Mouse (Mus musculus): ENCODE results near the gene Rimklb. TPM values are rescaled to one million over a fixed set of nuclear protein-coding genes. Genes with fewer than 3 reads are reported as not detected.

Rimklb gene
- polyA plus RNA-seq, 1 experiment from 2014 or later: 11.6 TPM

- WGBS: 85% methylated on average over 3 of the region's 3 CpGs
- H3K4me2 ChIP-seq: no peak overlapping the region
- H3K9ac ChIP-seq: no peak overlapping the region
- no peak overlapping the region for H3K4me3 ChIP-seq
- no peaks in the 10 kb centered on the region for H3K9me3 ChIP-seq
- no peak overlapping the region for H3K27ac ChIP-seq
- peaks cover 6% of the 10 kb centered on the region; the same call in 1 of the 2 replicates for H3K36me3 ChIP-seq
- ATAC-seq (ENCODE audit: insufficient number of reproducible peaks, low FRiP score, low TSS enrichment, low read depth): no peak
- no peaks in the 10 kb centered on the region for H3K4me1 ChIP-seq
- no peaks in the 10 kb centered on the region for H3K27me3 ChIP-seq
Measured at GRCm38 (mm10) chr6:122466092-122466713, 32.4 kb downstream of the Rimklb start.

- H3K9me3 ChIP-seq: no peaks in the 10 kb centered on the region
- H3K4me1 ChIP-seq: no peaks in the 10 kb centered on the region
- no peak overlapping the region for H3K4me2 ChIP-seq
- no peak overlapping the region for H3K27ac ChIP-seq
- no peak overlapping the region for H3K4me3 ChIP-seq
- WGBS: 89% methylated on average over 8 of the region's 8 CpGs
- H3K9ac ChIP-seq: no peak overlapping the region
- ATAC-seq (ENCODE audit: insufficient number of reproducible peaks, low FRiP score, low TSS enrichment, low read depth): no peak
- peaks cover 24% of the 10 kb centered on the region; the same call in 1 of the 2 replicates for H3K36me3 ChIP-seq
- no peaks in the 10 kb centered on the region for H3K27me3 ChIP-seq
Measured at GRCm38 (mm10) chr6:122458946-122459693, 39.4 kb downstream of the Rimklb start.

GRCm38 (mm10) chr6:122447848-122448247 lies 50.7 kb downstream of the Rimklb start:
- H3K4me3 ChIP-seq: no peak overlapping the region
- no peak overlapping the region for H3K27ac ChIP-seq
- H3K27me3 ChIP-seq: no peaks in the 10 kb centered on the region
- H3K4me1 ChIP-seq: no peaks in the 10 kb centered on the region
- no peak for ATAC-seq (ENCODE audit: insufficient number of reproducible peaks, low FRiP score, low TSS enrichment, low read depth)
- no peak overlapping the region for H3K9ac ChIP-seq
- no peaks in the 10 kb centered on the region for H3K36me3 ChIP-seq
- no peak overlapping the region for H3K4me2 ChIP-seq
- WGBS: 83% methylated on average over 7 of the region's 7 CpGs
- H3K9me3 ChIP-seq: no peaks in the 10 kb centered on the region

- 75% methylated on average over 6 of the region's 6 CpGs for WGBS
- H3K4me1 ChIP-seq: peaks cover 4% of the 10 kb centered on the region; the same call in 1 of the 2 replicates
- ATAC-seq (ENCODE audit: insufficient number of reproducible peaks, low FRiP score, low TSS enrichment, low read depth): no peak
- no peak overlapping the region for H3K9ac ChIP-seq
- H3K36me3 ChIP-seq: no peaks in the 10 kb centered on the region
- no peaks in the 10 kb centered on the region for H3K9me3 ChIP-seq
- no peak overlapping the region for H3K4me2 ChIP-seq
- no peak overlapping the region for H3K4me3 ChIP-seq
- no peak overlapping the region for H3K27ac ChIP-seq
- no peaks in the 10 kb centered on the region for H3K27me3 ChIP-seq
Measured at GRCm38 (mm10) chr6:122445215-122445614, 53.3 kb downstream of the Rimklb start.

- no peaks in the 10 kb centered on the region for H3K9me3 ChIP-seq
- no peak overlapping the region for H3K4me3 ChIP-seq
- peak; percentile 48; the same call in 1 of the 2 replicates for ATAC-seq (ENCODE audit: insufficient number of reproducible peaks, low FRiP score, low TSS enrichment, low read depth)
- no peak overlapping the region for H3K4me2 ChIP-seq
- no peak overlapping the region for H3K27ac ChIP-seq
- no peak overlapping the region for H3K9ac ChIP-seq
- H3K4me1 ChIP-seq: peaks cover 4% of the 10 kb centered on the region; the same call in 1 of the 2 replicates
- H3K36me3 ChIP-seq: no peaks in the 10 kb centered on the region
- no peaks in the 10 kb centered on the region for H3K27me3 ChIP-seq
- WGBS: 39% methylated on average over 4 of the region's 4 CpGs
Measured at GRCm38 (mm10) chr6:122440632-122441226, 57.8 kb downstream of the Rimklb start.

- Histone ChIP-seq H3K9me3 (no peaks in the 10 kb centered on the region), H3K4me1 (peaks cover 4% of the 10 kb centered on the region; the same call in 1 of the 2 replicates), H3K9ac (no peak overlapping the region), H3K4me2 (no peak overlapping the region), H3K4me3 (no peak overlapping the region), H3K36me3 (no peaks in the 10 kb centered on the region), H3K27ac (no peak overlapping the region), H3K27me3 (no peaks in the 10 kb centered on the region)
- 80% methylated on average over 4 of the region's 4 CpGs for WGBS
- no peak for ATAC-seq (ENCODE audit: insufficient number of reproducible peaks, low FRiP score, low TSS enrichment, low read depth)
Measured at GRCm38 (mm10) chr6:122439249-122439648, 59.3 kb downstream of the Rimklb start.

GRCm38 (mm10) chr6:122435270-122435669 lies 63.3 kb downstream of the Rimklb start:
- H3K9ac ChIP-seq: no peak overlapping the region
- 90% methylated on average over 2 of the region's 2 CpGs for WGBS
- no peak overlapping the region for H3K4me2 ChIP-seq
- no peaks in the 10 kb centered on the region for H3K4me1 ChIP-seq
- H3K4me3 ChIP-seq: no peak overlapping the region
- H3K9me3 ChIP-seq: no peaks in the 10 kb centered on the region
- no peak overlapping the region for H3K27ac ChIP-seq
- ATAC-seq (ENCODE audit: insufficient number of reproducible peaks, low FRiP score, low TSS enrichment, low read depth): no peak
- H3K27me3 ChIP-seq: no peaks in the 10 kb centered on the region
- no peaks in the 10 kb centered on the region for H3K36me3 ChIP-seq

GRCm38 (mm10) chr6:122427456-122427855 lies 71.1 kb downstream of the Rimklb start:
- Histone ChIP-seq H3K36me3 (no peaks in the 10 kb centered on the region), H3K4me3 (no peak overlapping the region), H3K9ac (no peak overlapping the region), H3K4me2 (no peak overlapping the region), H3K27ac (no peak overlapping the region), H3K9me3 (no peaks in the 10 kb centered on the region), H3K4me1 (no peaks in the 10 kb centered on the region), H3K27me3 (no peaks in the 10 kb centered on the region; the same call in 1 of the 2 replicates)
- 53% methylated on average over 7 of the region's 7 CpGs for WGBS
- ATAC-seq (ENCODE audit: insufficient number of reproducible peaks, low FRiP score, low TSS enrichment, low read depth): no peak

GRCm38 (mm10) chr6:122417015-122417414 lies 81.5 kb downstream of the Rimklb start:
- ATAC-seq (ENCODE audit: insufficient number of reproducible peaks, low FRiP score, low TSS enrichment, low read depth): no peak
- Histone ChIP-seq H3K27me3 (no peaks in the 10 kb centered on the region), H3K4me2 (no peak overlapping the region), H3K27ac (no peak overlapping the region), H3K9ac (no peak overlapping the region), H3K4me3 (no peak overlapping the region), H3K36me3 (no peaks in the 10 kb centered on the region), H3K9me3 (no peaks in the 10 kb centered on the region), H3K4me1 (0 out of 2 replicates have a peak, but pooled peaks cover 5% of the 10 kb centered on the region)
- 38% methylated on average over 7 of the region's 7 CpGs for WGBS

GRCm38 (mm10) chr6:122416347-122416746 lies 82.2 kb downstream of the Rimklb start:
- 0 out of 2 replicates have a peak overlapping the region, but pooled peaks have one; percentile 5 for H3K27ac ChIP-seq
- no peak for ATAC-seq (ENCODE audit: insufficient number of reproducible peaks, low FRiP score, low TSS enrichment, low read depth)

GRCm38 (mm10) chr6:122411281-122411680 lies 87.3 kb downstream of the Rimklb start:
- Histone ChIP-seq H3K4me2 (no peak overlapping the region), H3K9me3 (no peaks in the 10 kb centered on the region), H3K4me1 (no peaks in the 10 kb centered on the region), H3K27me3 (no peaks in the 10 kb centered on the region), H3K9ac (no peak overlapping the region), H3K27ac (no peak overlapping the region), H3K36me3 (no peaks in the 10 kb centered on the region), H3K4me3 (no peak overlapping the region)
- WGBS: 88% methylated on average over 8 of the region's 8 CpGs
- ATAC-seq (ENCODE audit: insufficient number of reproducible peaks, low FRiP score, low TSS enrichment, low read depth): no peak

More at GRCm38 (mm10) chr6:122416347-122416746, 82.2 kb downstream of the Rimklb start:
- WGBS: 18% methylated on average over 4 of the region's 4 CpGs
- no peaks in the 10 kb centered on the region for H3K36me3 ChIP-seq
- H3K9me3 ChIP-seq: no peaks in the 10 kb centered on the region
- no peak overlapping the region for H3K4me3 ChIP-seq
- no peak overlapping the region for H3K9ac ChIP-seq
- no peaks in the 10 kb centered on the region for H3K27me3 ChIP-seq
- 0 out of 2 replicates have a peak, but pooled peaks cover 5% of the 10 kb centered on the region for H3K4me1 ChIP-seq
- H3K4me2 ChIP-seq: no peak overlapping the region

GRCm38 (mm10) chr6:122402240-122402639 lies 96.3 kb downstream of the Rimklb start:
- 12% methylated on average over 3 of the region's 3 CpGs for WGBS
- Histone ChIP-seq H3K9ac (no peak overlapping the region), H3K36me3 (no peaks in the 10 kb centered on the region), H3K27me3 (no peaks in the 10 kb centered on the region), H3K4me2 (no peak overlapping the region), H3K4me3 (no peak overlapping the region), H3K4me1 (no peaks in the 10 kb centered on the region), H3K9me3 (no peaks in the 10 kb centered on the region), H3K27ac (no peak overlapping the region)
- ATAC-seq (ENCODE audit: insufficient number of reproducible peaks, low FRiP score, low TSS enrichment, low read depth): no peak

Data from limb, embryonic 15.5 days (tissue).